In the genomic region with DNA sequence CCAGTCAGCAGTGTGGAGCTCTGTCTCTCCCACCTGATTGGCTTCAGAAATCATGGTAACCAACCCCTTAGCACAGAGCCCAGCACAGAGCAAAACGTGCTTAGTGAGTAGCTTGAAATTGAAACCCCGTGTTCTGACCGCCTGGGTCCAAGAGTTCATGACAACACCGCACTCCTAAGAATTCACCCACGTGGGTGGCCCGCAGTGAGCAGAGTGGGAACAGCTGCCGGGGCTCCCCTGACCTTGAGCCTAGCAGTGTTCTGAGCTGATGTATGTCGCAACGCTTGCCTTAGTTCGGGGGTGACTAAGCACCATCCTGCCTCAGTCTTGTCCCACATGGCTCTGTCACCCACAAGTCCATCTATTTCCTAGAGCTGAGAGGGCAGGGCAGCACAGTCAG, we compare ENCODE assay signal across 13 mouse cellular contexts. TPM values are rescaled to one million over a fixed set of nuclear protein-coding genes. Genes with fewer than 3 reads are reported as not detected.
DNase-seq lines count a peak whose midpoint lies in the region; ATAC-seq lines count a peak whose summit lies in the region.
"Had no signal": no experiment of that assay in that cellular context is flagged by ENCODE, and none has a peak within 500 bp of the region (broad histone marks: within the 10 kb centered on the region; RNA-seq: fewer than 3 reads in every experiment).

No protein-coding gene starts in this region.

- 40% methylated on average over 10 of the region's 10 CpGs for WGBS in intestine, embryonic 16.5 days
- WGBS in forebrain, embryonic 13.5 days: 44% methylated on average over 10 of the region's 10 CpGs

- H3K36me3 ChIP-seq in intestine, embryonic 16.5 days (ENCODE audit: control insufficient read depth, insufficient read depth, low read length): no peaks in the 10 kb centered on the region
- H3K36me3 ChIP-seq in forebrain, embryonic 13.5 days (ENCODE audit: poor library complexity, severe bottlenecking): no peaks in the 10 kb centered on the region
- H3K36me3 ChIP-seq: limb, embryonic 12.5 days had no signal

- DNase-seq in thymus, postnatal 4 days: peak; percentile 25
- no peak for DNase-seq in thymus, postnatal 36 days
- DNase-seq in lung, postnatal 10 days: peak; percentile 45
- no peak for DNase-seq in heart, adult 8-10 months (ENCODE audit: low spot score)
- no peak for DNase-seq in layer of hippocampus, adult 9-11 months
- DNase-seq: cerebellum, adult 9-11 months; gastrocnemius, adult 2 months; heart, postnatal 10 days; right cerebral cortex, adult 18-20 months had no signal

- H3K4me2 ChIP-seq in intestine, embryonic 16.5 days (ENCODE audit: low read depth, low read length): no peak overlapping the region
- H3K4me2 ChIP-seq in forebrain, embryonic 13.5 days: no peak overlapping the region
- H3K4me2 ChIP-seq: limb, embryonic 12.5 days had no signal

- peak overlapping the region; percentile 62 for H3K27ac ChIP-seq in intestine, embryonic 16.5 days (ENCODE audit: low read length)
- H3K27ac ChIP-seq in forebrain, embryonic 13.5 days: no peak overlapping the region
- H3K27ac ChIP-seq: gastrocnemius, adult 2 months; limb, embryonic 12.5 days had no signal

- H3K4me1 ChIP-seq in intestine, embryonic 16.5 days (ENCODE audit: control insufficient read depth, insufficient read depth, low read length): peaks cover 10% of the 10 kb centered on the region
- peaks cover 11% of the 10 kb centered on the region for H3K4me1 ChIP-seq in forebrain, embryonic 13.5 days

- ATAC-seq in intestine, embryonic 16.5 days: peak; percentile 23
- no peak for ATAC-seq in forebrain, embryonic 13.5 days

- H3K27me3 ChIP-seq in intestine, embryonic 16.5 days (replicated peaks; ENCODE audit: control insufficient read depth, insufficient read depth, low read length): no peaks in the 10 kb centered on the region
- H3K27me3 ChIP-seq in forebrain, embryonic 13.5 days: peaks cover 9% of the 10 kb centered on the region

- no peak overlapping the region for H3K4me3 ChIP-seq in intestine, embryonic 16.5 days (ENCODE audit: low read length)
- H3K4me3 ChIP-seq in forebrain, embryonic 13.5 days: no peak overlapping the region
- H3K4me3 ChIP-seq: erythroblast, embryonic 14.5 days; gastrocnemius, adult 2 months; limb, embryonic 12.5 days had no signal

- H3K9me3 ChIP-seq in intestine, embryonic 16.5 days (ENCODE audit: control insufficient read depth, low read length): no peaks in the 10 kb centered on the region
- H3K9me3 ChIP-seq in forebrain, embryonic 13.5 days (replicated peaks): no peaks in the 10 kb centered on the region
- H3K9me3 ChIP-seq: limb, embryonic 12.5 days had no signal

- H3K9ac ChIP-seq in intestine, embryonic 16.5 days (ENCODE audit: low read depth, low read length): no peak overlapping the region
- H3K9ac ChIP-seq in forebrain, embryonic 13.5 days: no peak overlapping the region
- H3K9ac ChIP-seq: limb, embryonic 12.5 days had no signal

RNA-seq across cellular contexts. Expression of a gene that starts 2.9 kb away (rescaled TPM):
- polyA plus RNA-seq in intestine, embryonic 16.5 days (2015; fragmentation: Nextera tagmentation; extraction: Ambion mirVana): 93.4 and 115 TPM in 2 replicates
- 1 to 10 TPM in 3 of 4 experiments, under 1 TPM in 1; 0.98 to 2.4 (median 2.0) TPM for total RNA-seq in heart, adult 8-10 months (2022)
- polyA plus RNA-seq in forebrain, embryonic 13.5 days (2015; fragmentation: Nextera tagmentation; extraction: Ambion mirVana): 5.9 and 6.8 TPM in 2 replicates

RNA-seq across cellular contexts. Expression of a gene that starts 44.5 kb away (rescaled TPM):
- 136 and 152 TPM in 2 replicates for polyA plus RNA-seq in intestine, embryonic 16.5 days (2015; fragmentation: Nextera tagmentation; extraction: Ambion mirVana)
- 10 to 100 TPM; 27.4 to 29.8 (median 28.3) TPM for total RNA-seq in heart, adult 8-10 months (2022)
- polyA plus RNA-seq in forebrain, embryonic 13.5 days (2015; fragmentation: Nextera tagmentation; extraction: Ambion mirVana): 224 and 235 TPM in 2 replicates

RNA-seq across cellular contexts. Expression of a gene that starts 47.4 kb away (rescaled TPM):
- 35.8 and 36.3 TPM in 2 replicates for polyA plus RNA-seq in intestine, embryonic 16.5 days (2015; fragmentation: Nextera tagmentation; extraction: Ambion mirVana)
- total RNA-seq in heart, adult 8-10 months (2022): 1 to 10 TPM in 3 of 4 experiments, under 1 TPM in 1; 0.63 to 1.3 (median 1.1) TPM
- 102 and 104 TPM in 2 replicates for polyA plus RNA-seq in forebrain, embryonic 13.5 days (2015; fragmentation: Nextera tagmentation; extraction: Ambion mirVana)

Comparison
In these comparisons a context has a peak if more than half of its experiments do, and no peak if none do; other contexts are left out.
1. DNase-seq: peak in thymus, postnatal 4 days (single experiment) and lung, postnatal 10 days (single experiment); none in thymus, postnatal 36 days (0 of 2), heart, adult 8-10 months (single experiment) and layer of hippocampus, adult 9-11 months (single experiment).
2. RNA of a gene that starts 2.9 kb away (polyA plus RNA-seq): 93.4 to 115 TPM in intestine, embryonic 16.5 days; 5.9 to 6.8 TPM in forebrain, embryonic 13.5 days; every median in the first group is over 10 times any median in the second.